In the genomic region with DNA sequence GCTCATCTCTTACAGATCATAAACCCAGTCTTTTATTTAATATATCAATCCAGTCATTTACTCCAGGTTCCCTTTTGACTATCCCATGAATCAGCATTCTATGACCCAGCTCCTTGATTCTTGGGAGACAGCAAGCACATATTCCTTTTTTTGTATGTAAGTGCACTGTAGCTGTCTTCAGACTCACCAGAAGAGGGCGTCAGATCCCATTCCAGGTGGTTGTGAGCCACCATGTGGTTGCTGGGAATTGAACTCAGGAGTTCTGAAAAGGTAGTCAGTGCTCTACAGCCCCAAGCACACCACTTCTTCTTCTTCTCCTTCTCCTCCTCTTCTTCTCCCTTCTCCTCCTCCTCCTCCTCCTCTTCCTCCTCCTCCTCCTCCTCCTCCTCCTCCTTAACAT, we compare ENCODE assay signal across 28 mouse cellular contexts. TPM values are rescaled to one million over a fixed set of nuclear protein-coding genes. Genes with fewer than 3 reads are reported as not detected.
DNase-seq lines count a peak whose midpoint lies in the region; ATAC-seq and TF ChIP-seq lines count a peak whose summit lies in the region.
"Had no signal": no experiment of that assay in that cellular context is flagged by ENCODE, and none has a peak within 500 bp of the region (broad histone marks: within the 10 kb centered on the region; RNA-seq: fewer than 3 reads in every experiment).

No protein-coding gene starts in this region.

- no peak for DNase-seq in kidney, postnatal 0 days (ENCODE audit: low spot score)
- no peak for DNase-seq in kidney, adult 8-10 months
- peak; percentile 20 for DNase-seq in 416B (ENCODE audit: low read depth)
- DNase-seq in Patski (ENCODE audit: low read depth, low spot score), result no peak
- no peak for DNase-seq in layer of hippocampus, postnatal 10 days (ENCODE audit: low spot score in 2 of 2)
- DNase-seq: adrenal gland, adult 8-10 months; cerebellum, adult 2 months; cerebellum, postnatal 25 days; gastrocnemius, postnatal 14 days; heart, postnatal 36 days; kidney, adult 2 months; kidney, postnatal 14 days; left cerebral cortex, postnatal 4 days; lung, postnatal 4 days; thymus, postnatal 4 days had no signal

- no peak overlapping the region for H3K9ac ChIP-seq in kidney, postnatal 0 days (ENCODE audit: low read depth, low read length)
- no peak overlapping the region for H3K9ac ChIP-seq in kidney, embryonic 16.5 days (replicated peaks; ENCODE audit: low read length)
- H3K9ac ChIP-seq: embryonic facial prominence, embryonic 15.5 days; heart, embryonic 15.5 days; hindbrain, embryonic 13.5 days; liver, embryonic 15.5 days; midbrain, embryonic 12.5 days had no signal

- no peak overlapping the region for H3K4me2 ChIP-seq in kidney, postnatal 0 days (ENCODE audit: low read length)
- no peak overlapping the region for H3K4me2 ChIP-seq in kidney, embryonic 16.5 days (replicated peaks; ENCODE audit: low read depth, low read length)
- H3K4me2 ChIP-seq: embryonic facial prominence, embryonic 15.5 days; heart, embryonic 15.5 days; hindbrain, embryonic 13.5 days; liver, embryonic 15.5 days; midbrain, embryonic 12.5 days had no signal

- in situ Hi-C loops in Patski (cut with MboI; ENCODE audit: low pct_unique_long_range_greater_than_20kb), result no loop called here

- ATAC-seq in kidney, postnatal 0 days (replicated peaks; ENCODE audit: low FRiP score, low read depth), result no peak
- no peak for ATAC-seq in Patski
- ATAC-seq in kidney, embryonic 16.5 days (ENCODE audit: low FRiP score, low TSS enrichment), result no peak
- ATAC-seq: forebrain, embryonic 14.5 days had no signal

- H3K4me3 ChIP-seq in kidney, postnatal 0 days (replicated peaks; ENCODE audit: low read depth, low read length), result no peak overlapping the region
- no peak overlapping the region for H3K4me3 ChIP-seq in E14TG2a.4 (replicated peaks; ENCODE audit: low read length)
- no peak overlapping the region for H3K4me3 ChIP-seq in kidney, embryonic 16.5 days (ENCODE audit: low read length)
- H3K4me3 ChIP-seq: embryonic facial prominence, embryonic 10.5 days; embryonic facial prominence, embryonic 15.5 days; heart, embryonic 10.5 days; heart, embryonic 15.5 days; hindbrain, embryonic 13.5 days; liver, embryonic 15.5 days; megakaryocyte, embryonic 14.5 days; midbrain, embryonic 12.5 days; myocyte had no signal

- CTCF ChIA-PET in Patski (lab: Charles Lee), result no interaction called here

- WGBS in kidney, postnatal 0 days, result 0% methylated on average over 1 of the region's 1 CpGs
- 0% methylated on average over 1 of the region's 1 CpGs for WGBS in kidney, embryonic 16.5 days

- H3K27ac ChIP-seq in kidney, postnatal 0 days, result no peak overlapping the region
- H3K27ac ChIP-seq in kidney, embryonic 16.5 days (ENCODE audit: low read length), result no peak overlapping the region
- H3K27ac ChIP-seq: embryonic facial prominence, embryonic 10.5 days; embryonic facial prominence, embryonic 15.5 days; heart, embryonic 10.5 days; heart, embryonic 15.5 days; hindbrain, embryonic 13.5 days; liver, embryonic 15.5 days; midbrain, embryonic 12.5 days had no signal

- POLR2A ChIA-PET in Patski (lab: Charles Lee), result interaction anchor here (0.8 kb wide), 1 partner anchor 20 kb away, joined by 3 read pairs; no protein-coding TSS in a partner anchor

- no peaks in the 10 kb centered on the region for H3K36me3 ChIP-seq in kidney, postnatal 0 days (ENCODE audit: insufficient read depth, low read length)
- H3K36me3 ChIP-seq in E14TG2a.4 (ENCODE audit: insufficient read depth, low read length), result no peaks in the 10 kb centered on the region
- no peaks in the 10 kb centered on the region for H3K36me3 ChIP-seq in kidney, embryonic 16.5 days (ENCODE audit: insufficient read depth, low read length)
- H3K36me3 ChIP-seq: embryonic facial prominence, embryonic 10.5 days; embryonic facial prominence, embryonic 15.5 days; G1E; heart, embryonic 10.5 days; heart, embryonic 15.5 days; hindbrain, embryonic 13.5 days; liver, embryonic 15.5 days; midbrain, embryonic 12.5 days had no signal

- H3K27me3 ChIP-seq in kidney, postnatal 0 days (ENCODE audit: insufficient read depth, low read length), result no peaks in the 10 kb centered on the region
- no peaks in the 10 kb centered on the region for H3K27me3 ChIP-seq in E14TG2a.4 (ENCODE audit: insufficient read depth, low read length)
- no peaks in the 10 kb centered on the region for H3K27me3 ChIP-seq in Patski
- H3K27me3 ChIP-seq in kidney, embryonic 16.5 days (ENCODE audit: insufficient read depth, low read length), result no peaks in the 10 kb centered on the region
- H3K27me3 ChIP-seq: embryonic facial prominence, embryonic 15.5 days; heart, embryonic 15.5 days; hindbrain, embryonic 13.5 days; liver, embryonic 15.5 days; megakaryocyte, embryonic 14.5 days; midbrain, embryonic 12.5 days had no signal

- no peaks in the 10 kb centered on the region for H3K9me3 ChIP-seq in kidney, postnatal 0 days (replicated peaks; ENCODE audit: low read length)
- no peaks in the 10 kb centered on the region for H3K9me3 ChIP-seq in E14TG2a.4 (ENCODE audit: low read length)
- no peaks in the 10 kb centered on the region for H3K9me3 ChIP-seq in kidney, embryonic 16.5 days (ENCODE audit: low read length)
- H3K9me3 ChIP-seq: embryonic facial prominence, embryonic 10.5 days; embryonic facial prominence, embryonic 15.5 days; G1E; heart, embryonic 10.5 days; heart, embryonic 15.5 days; hindbrain, embryonic 13.5 days; liver, embryonic 15.5 days; megakaryocyte, embryonic 14.5 days; midbrain, embryonic 12.5 days had no signal

- H3K4me1 ChIP-seq in kidney, postnatal 0 days (replicated peaks; ENCODE audit: insufficient read depth, low read length), result peaks cover under 1% of the 10 kb centered on the region; the same call in 1 of the 2 replicates
- H3K4me1 ChIP-seq in E14TG2a.4 (replicated peaks; ENCODE audit: low read depth, low read length), result peaks cover 17% of the 10 kb centered on the region
- peaks cover 8% of the 10 kb centered on the region for H3K4me1 ChIP-seq in kidney, embryonic 16.5 days (ENCODE audit: insufficient read depth, low read length)

- TF ChIP-seq CTCF in kidney, postnatal 0 days (IDR thresholded peaks at IDR 0.05; ENCODE audit: low read depth), result peak; percentile 23
- TF ChIP-seq CTCF in E14TG2a.4 (conservative IDR thresholded peaks at IDR 0.05; ENCODE audit: low read length) (peak; percentile 55), Patski (IDR thresholded peaks at IDR 0.05) (peak; percentile 32)

RNA-seq across cellular contexts. Expression of a gene that starts 3.9 kb away (rescaled TPM):
- polyA plus RNA-seq in kidney, postnatal 0 days (2015; fragmentation: Nextera tagmentation; extraction: Ambion mirVana), result 18.7 and 22.2 TPM in 2 replicates
- polyA plus RNA-seq in Patski (2021), result 7.2 TPM
- total RNA-seq in layer of hippocampus, postnatal 10 days (2021), result 1 to 10 TPM; 8.1 to 8.2 TPM
- polyA plus RNA-seq in kidney, embryonic 16.5 days (2015; fragmentation: Nextera tagmentation; extraction: Ambion mirVana), result 21.2 and 22.8 TPM in 2 replicates

RNA-seq across cellular contexts. Expression of a gene that starts 17.3 kb away (rescaled TPM):
- polyA plus RNA-seq in kidney, postnatal 0 days (2015; fragmentation: Nextera tagmentation; extraction: Ambion mirVana), result 825 and 954 TPM in 2 replicates
- 441 TPM for polyA plus RNA-seq in Patski (2021)
- total RNA-seq in layer of hippocampus, postnatal 10 days (2021), result 100 to 1,000 TPM; 402 to 460 TPM
- 505 and 583 TPM in 2 replicates for polyA plus RNA-seq in kidney, embryonic 16.5 days (2015; fragmentation: Nextera tagmentation; extraction: Ambion mirVana)

RNA-seq across cellular contexts. Expression of a gene that starts 17.5 kb away (rescaled TPM):
- 62.6 and 65.1 TPM in 2 replicates for polyA plus RNA-seq in kidney, postnatal 0 days (2015; fragmentation: Nextera tagmentation; extraction: Ambion mirVana)
- polyA plus RNA-seq in Patski (2021), result 58.3 TPM
- total RNA-seq in layer of hippocampus, postnatal 10 days (2021), result 10 to 100 TPM; 51.9 to 52.8 TPM
- polyA plus RNA-seq in kidney, embryonic 16.5 days (2015; fragmentation: Nextera tagmentation; extraction: Ambion mirVana), result 87.9 and 88.0 TPM in 2 replicates

RNA-seq across cellular contexts. Expression of a gene that starts 39.8 kb away (rescaled TPM):
- 13.8 and 16.9 TPM in 2 replicates for polyA plus RNA-seq in kidney, postnatal 0 days (2015; fragmentation: Nextera tagmentation; extraction: Ambion mirVana)
- polyA plus RNA-seq in Patski (2021), result 3.4 TPM
- 100 to 1,000 TPM in 1 of 2 experiments, 10 to 100 TPM in 1; 86.6 to 108 TPM for total RNA-seq in layer of hippocampus, postnatal 10 days (2021)
- polyA plus RNA-seq in kidney, embryonic 16.5 days (2015; fragmentation: Nextera tagmentation; extraction: Ambion mirVana), result 13.7 and 15.3 TPM in 2 replicates
